Mouse (Mus musculus): Measurements from ENCODE around the gene Dhx34. TPM values are rescaled to one million over a fixed set of nuclear protein-coding genes. Genes with fewer than 3 reads are reported as not detected.
A peak's percentile ranks its signal among the peaks of the same experiment; 100 is the strongest.

Dhx34 gene
- polyA plus RNA-seq, 1 experiment from 2014 or later, result 13.8 TPM

DNA sequence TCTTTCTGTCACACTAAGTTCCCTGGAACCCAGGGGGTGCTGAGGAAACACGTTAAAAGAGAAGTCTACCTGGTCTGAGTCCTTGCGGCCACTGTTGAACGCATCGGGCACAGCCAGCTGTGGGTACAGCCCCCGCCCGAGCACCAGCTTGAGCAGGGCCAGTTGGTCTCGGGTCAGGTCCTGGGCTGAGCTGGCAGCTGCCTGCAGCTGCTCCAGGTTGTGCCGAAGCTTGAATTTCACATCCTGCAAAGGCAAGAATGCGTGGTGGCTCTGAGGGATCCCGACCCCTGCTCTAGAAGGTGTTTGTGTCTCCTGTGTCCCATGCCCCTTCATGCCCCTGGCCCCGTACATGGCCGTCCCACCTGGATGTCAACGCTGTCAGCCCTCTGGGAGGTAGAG lies 18.3 kb downstream of the Dhx34 start:
- Histone ChIP-seq H3K27me3 (ENCODE audit: control insufficient read depth, insufficient read depth, low read depth, low read length) (no peaks in the 10 kb centered on the region), H3K4me3 (ENCODE audit: low read length) (no peak overlapping the region), H3K9ac (ENCODE audit: low read length) (no peak overlapping the region), H3K36me3 (ENCODE audit: control insufficient read depth, insufficient read depth, low read length) (peaks cover 12% of the 10 kb centered on the region), H3K4me1 (replicated peaks; ENCODE audit: control insufficient read depth, insufficient read depth, low read length) (peaks cover 1% of the 10 kb centered on the region; the same call in 1 of the 2 replicates), H3K9me3 (ENCODE audit: control insufficient read depth, low read length) (no peaks in the 10 kb centered on the region), H3K4me2 (ENCODE audit: low read depth, low read length) (no peak overlapping the region), H3K27ac (ENCODE audit: low read length) (no peak overlapping the region)
- no peak for ATAC-seq (ENCODE audit: low read depth)
- 89% methylated on average over 13 of the region's 13 CpGs for WGBS

GRCm38 (mm10) chr7:16202756-16203504 lies 18.9 kb downstream of the Dhx34 start:
- no peak for ATAC-seq (ENCODE audit: low read depth)
- H3K27ac ChIP-seq (ENCODE audit: low read length), result no peak overlapping the region

GRCm38 (mm10) chr7:16201136-16201535 lies 20.7 kb downstream of the Dhx34 start:
- no peaks in the 10 kb centered on the region for H3K9me3 ChIP-seq (ENCODE audit: control insufficient read depth, low read length)
- no peak overlapping the region for H3K4me3 ChIP-seq (ENCODE audit: low read length)
- peaks cover 22% of the 10 kb centered on the region for H3K36me3 ChIP-seq (ENCODE audit: control insufficient read depth, insufficient read depth, low read length)
- WGBS, result 78% methylated on average over 6 of the region's 6 CpGs
- H3K4me1 ChIP-seq (replicated peaks; ENCODE audit: control insufficient read depth, insufficient read depth, low read length), result no peaks in the 10 kb centered on the region
- no peaks in the 10 kb centered on the region for H3K27me3 ChIP-seq (ENCODE audit: control insufficient read depth, insufficient read depth, low read depth, low read length)
- no peak overlapping the region for H3K4me2 ChIP-seq (ENCODE audit: low read depth, low read length)
- no peak overlapping the region for H3K27ac ChIP-seq (ENCODE audit: low read length)
- ATAC-seq (ENCODE audit: low read depth), result no peak
- H3K9ac ChIP-seq (ENCODE audit: low read length), result no peak overlapping the region

More at GRCm38 (mm10) chr7:16202756-16203504, 18.9 kb downstream of the Dhx34 start:
- WGBS, result 87% methylated on average over 15 of the region's 15 CpGs
- Histone ChIP-seq H3K4me2 (ENCODE audit: low read depth, low read length) (no peak overlapping the region), H3K27me3 (ENCODE audit: control insufficient read depth, insufficient read depth, low read depth, low read length) (no peaks in the 10 kb centered on the region), H3K9ac (ENCODE audit: low read length) (no peak overlapping the region), H3K4me1 (replicated peaks; ENCODE audit: control insufficient read depth, insufficient read depth, low read length) (no peaks in the 10 kb centered on the region), H3K36me3 (ENCODE audit: control insufficient read depth, insufficient read depth, low read length) (peaks cover 15% of the 10 kb centered on the region), H3K9me3 (ENCODE audit: control insufficient read depth, low read length) (no peaks in the 10 kb centered on the region), H3K4me3 (ENCODE audit: low read length) (no peak overlapping the region)

GRCm38 (mm10) chr7:16198540-16198939 lies 23.3 kb downstream of the Dhx34 start:
- ATAC-seq (ENCODE audit: low read depth), result no peak
- Histone ChIP-seq H3K27me3 (ENCODE audit: control insufficient read depth, insufficient read depth, low read depth, low read length) (no peaks in the 10 kb centered on the region), H3K27ac (ENCODE audit: low read length) (no peak overlapping the region), H3K4me2 (ENCODE audit: low read depth, low read length) (no peak overlapping the region), H3K4me1 (replicated peaks; ENCODE audit: control insufficient read depth, insufficient read depth, low read length) (no peaks in the 10 kb centered on the region), H3K9ac (ENCODE audit: low read length) (no peak overlapping the region), H3K9me3 (ENCODE audit: control insufficient read depth, low read length) (no peaks in the 10 kb centered on the region), H3K36me3 (ENCODE audit: control insufficient read depth, insufficient read depth, low read length) (peaks cover 24% of the 10 kb centered on the region), H3K4me3 (ENCODE audit: low read length) (no peak overlapping the region)
- WGBS, result 75% methylated on average over 11 of the region's 11 CpGs

GRCm38 (mm10) chr7:16197166-16197565 lies 24.7 kb downstream of the Dhx34 start:
- peak overlapping the region; percentile 39 for H3K27ac ChIP-seq (ENCODE audit: low read length)
- 71% methylated on average over 5 of the region's 5 CpGs for WGBS
- H3K9ac ChIP-seq (ENCODE audit: low read length), result no peak overlapping the region
- peaks cover 24% of the 10 kb centered on the region for H3K36me3 ChIP-seq (ENCODE audit: control insufficient read depth, insufficient read depth, low read length)
- no peaks in the 10 kb centered on the region for H3K4me1 ChIP-seq (replicated peaks; ENCODE audit: control insufficient read depth, insufficient read depth, low read length)
- H3K4me3 ChIP-seq (ENCODE audit: low read length), result no peak overlapping the region
- no peaks in the 10 kb centered on the region for H3K27me3 ChIP-seq (ENCODE audit: control insufficient read depth, insufficient read depth, low read depth, low read length)
- no peaks in the 10 kb centered on the region for H3K9me3 ChIP-seq (ENCODE audit: control insufficient read depth, low read length)
- H3K4me2 ChIP-seq (ENCODE audit: low read depth, low read length), result no peak overlapping the region
- ATAC-seq (ENCODE audit: low read depth), result no peak

- Histone ChIP-seq H3K4me2 (ENCODE audit: low read depth, low read length) (no peak overlapping the region), H3K27me3 (ENCODE audit: control insufficient read depth, insufficient read depth, low read depth, low read length) (no peaks in the 10 kb centered on the region), H3K27ac (ENCODE audit: low read length) (no peak overlapping the region), H3K9ac (ENCODE audit: low read length) (no peak overlapping the region), H3K4me1 (replicated peaks; ENCODE audit: control insufficient read depth, insufficient read depth, low read length) (no peaks in the 10 kb centered on the region), H3K36me3 (ENCODE audit: control insufficient read depth, insufficient read depth, low read length) (peaks cover 22% of the 10 kb centered on the region), H3K4me3 (ENCODE audit: low read length) (no peak overlapping the region), H3K9me3 (ENCODE audit: control insufficient read depth, low read length) (no peaks in the 10 kb centered on the region)
- 56% methylated on average over 6 of the region's 6 CpGs for WGBS
- ATAC-seq (ENCODE audit: low read depth), result no peak
These were observed 25.2 kb downstream of the Dhx34 start for GRCm38 (mm10) chr7:16196616-16197015.

DNA sequence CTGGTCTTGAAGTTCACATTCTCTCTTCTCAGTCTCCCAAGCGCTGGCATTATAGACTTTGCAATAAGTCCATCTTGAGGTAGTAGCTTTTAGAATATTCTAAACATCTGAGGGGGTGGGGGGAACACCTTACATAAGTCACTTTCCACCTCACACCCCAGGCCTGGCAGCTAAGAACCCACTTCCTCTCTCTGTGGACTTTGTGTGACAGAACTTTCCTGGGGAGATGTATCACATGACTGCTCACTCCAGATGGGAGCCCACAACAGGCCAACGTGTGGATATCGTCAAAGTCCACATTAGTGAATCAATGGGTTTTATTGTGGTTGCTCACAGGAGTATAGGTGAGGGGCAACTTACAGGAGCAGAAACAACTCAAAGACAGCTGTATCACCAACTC lies 28.1 kb downstream of the Dhx34 start:
- Histone ChIP-seq H3K36me3 (ENCODE audit: control insufficient read depth, insufficient read depth, low read length) (peaks cover 14% of the 10 kb centered on the region), H3K4me3 (ENCODE audit: low read length) (no peak overlapping the region), H3K9ac (ENCODE audit: low read length) (no peak overlapping the region), H3K27ac (ENCODE audit: low read length) (no peak overlapping the region), H3K27me3 (ENCODE audit: control insufficient read depth, insufficient read depth, low read depth, low read length) (no peaks in the 10 kb centered on the region), H3K4me2 (ENCODE audit: low read depth, low read length) (no peak overlapping the region), H3K4me1 (replicated peaks; ENCODE audit: control insufficient read depth, insufficient read depth, low read length) (no peaks in the 10 kb centered on the region), H3K9me3 (ENCODE audit: control insufficient read depth, low read length) (no peaks in the 10 kb centered on the region)
- 52% methylated on average over 3 of the region's 3 CpGs for WGBS
- no peak for ATAC-seq (ENCODE audit: low read depth)

GRCm38 (mm10) chr7:16192315-16192714 lies 29.5 kb downstream of the Dhx34 start:
- H3K9me3 ChIP-seq (ENCODE audit: control insufficient read depth, low read length), result no peaks in the 10 kb centered on the region
- no peaks in the 10 kb centered on the region for H3K27me3 ChIP-seq (ENCODE audit: control insufficient read depth, insufficient read depth, low read depth, low read length)
- peak; percentile 32; the same call in 1 of the 2 replicates for ATAC-seq (ENCODE audit: low read depth)
- 14% methylated on average over 5 of the region's 5 CpGs for WGBS
- H3K4me1 ChIP-seq (replicated peaks; ENCODE audit: control insufficient read depth, insufficient read depth, low read length), result no peaks in the 10 kb centered on the region
- H3K36me3 ChIP-seq (ENCODE audit: control insufficient read depth, insufficient read depth, low read length), result peaks cover 4% of the 10 kb centered on the region
- no peak overlapping the region for H3K9ac ChIP-seq (ENCODE audit: low read length)
- H3K4me2 ChIP-seq (ENCODE audit: low read depth, low read length), result no peak overlapping the region
- no peak overlapping the region for H3K27ac ChIP-seq (ENCODE audit: low read length)
- H3K4me3 ChIP-seq (ENCODE audit: low read length), result no peak overlapping the region

DNA sequence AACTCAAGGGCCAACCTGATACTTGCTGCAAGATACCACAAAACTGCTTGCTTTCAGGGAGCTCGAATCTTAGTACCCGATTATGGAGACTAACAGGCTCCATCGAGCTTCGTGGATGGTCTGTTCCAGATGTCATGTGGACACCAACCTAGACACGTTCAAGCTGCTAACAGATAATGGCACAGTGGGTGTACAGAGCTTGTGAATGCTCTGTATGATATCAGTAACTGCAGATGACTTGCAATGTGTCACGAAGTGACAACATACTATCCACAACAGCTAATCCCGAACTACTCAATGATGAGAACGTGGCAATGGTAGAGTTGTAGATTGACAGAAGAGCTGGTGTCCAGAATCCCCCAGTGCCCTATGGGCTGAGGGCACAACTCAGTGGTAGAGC lies 34.3 kb downstream of the Dhx34 start:
- H3K4me2 ChIP-seq (ENCODE audit: low read depth, low read length), result no peak overlapping the region
- no peaks in the 10 kb centered on the region for H3K27me3 ChIP-seq (ENCODE audit: control insufficient read depth, insufficient read depth, low read depth, low read length)
- peaks cover 2% of the 10 kb centered on the region; the same call in 1 of the 2 replicates for H3K36me3 ChIP-seq (ENCODE audit: control insufficient read depth, insufficient read depth, low read length)
- no peak for ATAC-seq (ENCODE audit: low read depth)
- H3K4me1 ChIP-seq (replicated peaks; ENCODE audit: control insufficient read depth, insufficient read depth, low read length), result no peaks in the 10 kb centered on the region
- no peak overlapping the region for H3K27ac ChIP-seq (ENCODE audit: low read length)
- H3K9me3 ChIP-seq (ENCODE audit: control insufficient read depth, low read length), result no peaks in the 10 kb centered on the region
- 74% methylated on average over 8 of the region's 8 CpGs for WGBS
- no peak overlapping the region for H3K4me3 ChIP-seq (ENCODE audit: low read length)
- H3K9ac ChIP-seq (ENCODE audit: low read length), result no peak overlapping the region

All from lung, embryonic 16.5 days (tissue).